Mouse (Mus musculus) duodenum, adult 2 months (tissue): Measurements from ENCODE around the gene Hist1h3i. TPM values are rescaled to one million over a fixed set of nuclear protein-coding genes. Genes with fewer than 3 reads are reported as not detected.

Experiments
- polyA plus RNA-seq: library from polyadenylated mRNA; depleted of rRNA; stranded (reverse); fragments of >200 nt; gene quantifications from 2 replicates; pipeline ENCODE4 v1.2.3, GENCODE M21; 2012; ENCODE audit warnings: low replicate concordance; rRNA removed

Gene Hist1h3i
- polyA plus RNA-seq: 76.2 and 99.7 TPM in 2 replicates

DNA sequence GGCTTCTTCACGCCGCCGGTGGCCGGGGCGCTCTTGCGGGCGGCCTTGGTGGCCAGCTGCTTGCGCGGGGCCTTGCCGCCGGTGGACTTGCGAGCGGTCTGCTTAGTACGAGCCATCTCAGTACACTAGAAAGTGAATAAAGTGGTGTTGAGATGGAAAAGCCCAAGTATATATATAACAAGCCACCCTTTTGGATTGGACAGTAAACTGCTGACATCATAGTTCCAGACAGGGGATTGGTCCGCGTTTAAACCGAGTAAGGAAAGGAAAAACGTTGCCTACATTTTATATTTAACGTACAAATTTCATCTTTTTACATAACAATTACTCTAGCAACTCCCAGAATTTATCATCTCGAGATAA is at the start of gene Hist1h3i:
TSS of gene Hist1h3i (minus strand) at position 116 of the 363 bp plus-strand sequence.

GRCm38 (mm10) chr13:21831418-21832394 is 48.5 kb upstream of the Hist1h3i start, which contains the start of gene Hist1h4n:
Hist1h4n (minus strand) TSS chr13:21832196.

GRCm38 (mm10) chr13:21811539-21811938 is 28.4 kb upstream of the Hist1h3i start, which contains the start of gene Hist1h4m:
Hist1h4m (plus strand) TSS chr13:21811746.

GRCm38 (mm10) chr13:21810073-21810472 is 26.9 kb upstream of the Hist1h3i start, which contains the start of the genes Hist1h2bq and Hist1h2ao:
Hist1h2bq (minus strand) TSS chr13:21810197.
Hist1h2ao (plus strand) TSS chr13:21810465.

GRCm38 (mm10) chr13:21786899-21787629 is 3.9 kb upstream of the Hist1h3i start, which contains the start of the genes Hist1h2an and Hist1h2bp:
Hist1h2an (minus strand) TSS chr13:21787218.
Hist1h2bp (plus strand) TSS chr13:21787461.

DNA sequence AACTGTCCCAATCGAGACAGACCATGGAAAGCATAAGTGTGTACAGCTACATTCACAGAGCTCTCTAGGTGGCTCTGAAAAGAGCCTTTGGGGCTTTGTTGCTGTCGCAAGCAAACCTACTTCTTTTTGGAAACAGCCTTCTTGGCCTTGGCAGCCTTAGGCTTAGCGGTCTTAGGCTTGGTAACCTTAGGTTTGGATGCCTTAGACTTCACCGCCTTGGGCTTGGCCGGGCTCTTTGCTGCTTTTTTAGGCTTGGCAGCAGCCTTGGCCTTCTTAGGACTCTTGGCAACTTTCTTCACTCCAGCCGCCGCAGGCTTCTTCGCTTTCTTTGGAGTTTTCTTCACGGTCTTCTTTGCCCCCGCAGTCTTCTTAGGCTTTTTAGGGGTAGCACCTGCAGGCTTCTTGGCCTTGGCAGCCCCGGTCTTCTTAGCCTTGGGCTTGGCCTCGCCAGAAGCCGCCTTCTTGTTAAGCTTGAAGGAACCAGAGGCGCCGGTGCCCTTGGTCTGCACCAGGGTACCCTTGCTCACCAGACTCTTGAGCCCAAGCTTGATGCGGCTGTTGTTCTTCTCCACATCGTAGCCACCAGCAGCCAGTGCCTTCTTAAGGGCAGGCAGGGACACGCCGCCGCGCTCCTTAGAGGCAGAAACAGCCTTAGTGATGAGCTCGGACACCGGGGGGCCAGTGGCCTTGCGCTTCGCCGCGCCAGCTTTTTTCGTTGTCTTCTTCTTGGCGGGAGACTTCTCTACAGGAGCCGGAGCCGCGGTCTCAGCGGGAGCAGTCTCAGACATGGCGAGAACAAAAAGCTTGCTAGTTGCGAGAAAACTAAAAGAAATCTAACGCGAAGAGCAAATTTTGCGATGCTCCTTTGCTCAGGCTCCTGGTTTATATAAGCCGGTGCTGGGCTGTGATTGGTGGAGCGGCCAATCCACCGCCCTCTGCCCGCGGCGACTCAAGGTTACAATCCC is 3.1 kb downstream of the Hist1h3i start, which contains the start of gene Hist1h1b:
TSS of gene Hist1h1b (minus strand) at position 859 of the 965 bp plus-strand sequence.

DNA sequence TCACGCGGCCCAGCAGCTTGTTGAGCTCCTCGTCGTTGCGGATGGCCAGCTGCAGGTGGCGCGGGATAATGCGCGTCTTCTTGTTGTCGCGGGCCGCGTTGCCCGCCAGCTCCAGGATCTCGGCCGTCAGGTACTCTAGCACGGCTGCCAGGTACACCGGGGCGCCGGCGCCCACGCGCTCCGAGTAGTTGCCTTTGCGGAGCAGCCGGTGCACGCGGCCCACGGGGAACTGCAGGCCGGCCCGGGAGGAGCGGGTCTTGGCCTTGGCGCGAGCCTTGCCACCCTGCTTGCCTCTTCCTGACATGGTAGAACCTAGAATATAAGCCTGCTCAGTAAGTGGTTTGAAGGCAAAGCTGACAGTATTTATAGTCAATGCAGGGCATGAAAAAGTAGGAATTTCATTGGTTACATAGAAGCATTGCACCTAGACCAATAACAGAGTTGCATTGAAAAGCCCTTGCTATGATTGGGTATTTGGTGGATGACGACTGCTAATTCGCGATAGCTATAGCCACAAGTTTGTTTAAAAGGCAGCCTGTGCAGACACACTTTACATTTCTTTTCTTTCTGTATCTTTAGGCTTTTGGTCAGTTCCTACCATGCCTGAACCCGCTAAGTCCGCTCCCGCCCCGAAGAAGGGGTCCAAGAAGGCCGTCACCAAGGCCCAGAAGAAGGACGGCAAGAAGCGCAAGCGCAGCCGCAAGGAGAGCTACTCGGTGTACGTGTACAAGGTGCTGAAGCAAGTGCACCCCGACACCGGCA is 29.5 kb downstream of the Hist1h3i start, which contains the start of the genes Hist1h2ak and Hist1h2bn:
TSS of gene Hist1h2ak (minus strand) at position 304 of the 762 bp plus-strand sequence.
TSS of gene Hist1h2bn (plus strand) at position 600 of the 762 bp plus-strand sequence.

GRCm38 (mm10) chr13:21750159-21751017 is 32.8 kb downstream of the Hist1h3i start, which contains the start of gene Hist1h4k:
Hist1h4k (minus strand) TSS chr13:21750505.

GRCm38 (mm10) chr13:21734906-21735767 is 48.0 kb downstream of the Hist1h3i start, which contains the start of gene Hist1h4j:
Hist1h4j (plus strand) TSS chr13:21735064.

Other genes starting within 250 kb of the Hist1h3i start
- not detected in 2 replicates for gene Olfr1366, start 240.6 kb downstream of the Hist1h3i start, polyA plus RNA-seq
- gene Olfr1535, start 223.5 kb downstream of the Hist1h3i start, polyA plus RNA-seq: not detected in 2 replicates
- not detected in 2 replicates for gene Olfr1364, start 201.6 kb downstream of the Hist1h3i start, polyA plus RNA-seq
- not detected in 2 replicates for gene Olfr1362, start 169.3 kb downstream of the Hist1h3i start, polyA plus RNA-seq
- not detected in 2 replicates for gene Olfr11, start 140.9 kb downstream of the Hist1h3i start, polyA plus RNA-seq
- not detected in 2 replicates for gene Olfr1361, start 120.0 kb downstream of the Hist1h3i start, polyA plus RNA-seq
- not detected in 2 replicates for gene Olfr1360, start 106.0 kb downstream of the Hist1h3i start, polyA plus RNA-seq
- not detected in 2 replicates for gene Olfr1359, start 85.3 kb downstream of the Hist1h3i start, polyA plus RNA-seq
- gene Hist1h2bl, start 67.2 kb downstream of the Hist1h3i start, polyA plus RNA-seq: 7.5 and 8.8 TPM in 2 replicates
- gene Hist1h2ai, start 66.9 kb downstream of the Hist1h3i start, polyA plus RNA-seq: 13.1 and 96.4 TPM in 2 replicates
- 70.2 and 104 TPM in 2 replicates for gene Hist1h3h, start 65.7 kb downstream of the Hist1h3i start, polyA plus RNA-seq
- 3.8 and 7.0 TPM in 2 replicates for gene Hist1h2bm, start 61.3 kb downstream of the Hist1h3i start, polyA plus RNA-seq
- 3.1 and 3.3 TPM in 2 replicates for gene Hist1h4j, start 48.3 kb downstream of the Hist1h3i start, polyA plus RNA-seq
- 26.4 and 32.3 TPM in 2 replicates for gene Hist1h4k, start 32.9 kb downstream of the Hist1h3i start, polyA plus RNA-seq
- 28.1 and 60.3 TPM in 2 replicates for gene Hist1h2ak, start 29.5 kb downstream of the Hist1h3i start, polyA plus RNA-seq
- 10.3 and 18.9 TPM in 2 replicates for gene Hist1h2bn, start 29.2 kb downstream of the Hist1h3i start, polyA plus RNA-seq
- gene Hist1h1b, start 2.7 kb downstream of the Hist1h3i start, polyA plus RNA-seq: 1.6 and 2.1 TPM in 2 replicates
- 8.4 and 153 TPM in 2 replicates for gene Hist1h2an, start 3.8 kb upstream of the Hist1h3i start, polyA plus RNA-seq
- 2.6 and 4.6 TPM in 2 replicates for gene Hist1h2bp, start 4.1 kb upstream of the Hist1h3i start, polyA plus RNA-seq
- gene Hist1h2bq, start 26.8 kb upstream of the Hist1h3i start, polyA plus RNA-seq: 23.5 and 27.4 TPM in 2 replicates
- not detected in 2 replicates for gene Hist1h2ao, start 27.1 kb upstream of the Hist1h3i start, polyA plus RNA-seq
- 1.3 and 6.9 TPM in 2 replicates for gene Hist1h4m, start 28.4 kb upstream of the Hist1h3i start, polyA plus RNA-seq
- gene Hist1h4n, start 48.8 kb upstream of the Hist1h3i start, polyA plus RNA-seq: 20.7 and 25.5 TPM in 2 replicates
- 223 and 1,937 TPM in 2 replicates for gene Hist1h2ap, start 50.1 kb upstream of the Hist1h3i start, polyA plus RNA-seq
- 22.5 and 29.8 TPM in 2 replicates for gene Hist1h2br, start 50.4 kb upstream of the Hist1h3i start, polyA plus RNA-seq
- gene Zfp184, start 161.7 kb upstream of the Hist1h3i start, polyA plus RNA-seq: 0.14 and 0.51 TPM in 2 replicates
- not detected in 2 replicates for gene Pom121l2, start 197.8 kb upstream of the Hist1h3i start, polyA plus RNA-seq
- 1.4 and 2.5 TPM in 2 replicates for gene Prss16, start 226.4 kb upstream of the Hist1h3i start, polyA plus RNA-seq